Mouse (Mus musculus): ENCODE data around the gene Cpa5.

GRCm38 (mm10) chr6:30678482-30678881, 67.7 kb downstream of the Cpa5 start:
- TF ChIP-seq POLR2A (IDR thresholded peaks at IDR 0.05; ENCODE audit: control insufficient read depth, low read depth, low read length): no peak
- TF ChIP-seq CTCF (IDR thresholded peaks at IDR 0.05; ENCODE audit: control insufficient read depth, insufficient read depth, insufficient replicate concordance, low read depth, low read length): no peak
